Mouse (Mus musculus) heart, embryonic 13.5 days (tissue): ENCODE data around the gene Fam118b. TPM values are rescaled to one million over a fixed set of nuclear protein-coding genes. Genes with fewer than 3 reads are reported as not detected.
A peak's percentile ranks its signal among the peaks of the same experiment; 100 is the strongest.

Experiments
- ATAC-seq: fragments of 200-750 bp; cut with Nextera tagmentation; 2 replicates; pipeline ENCODE4 v1.8.0; 2017; ENCODE audit warnings: moderate TSS enrichment; ENCODE audit not compliant: insufficient number of reproducible peaks, low FRiP score, low TSS enrichment; ENCODE audit errors: extremely low read depth
- H3K27ac ChIP-seq: fragments of 300-500 bp; sonication (generic); replicated peaks from 2 replicates; pipeline ENCODE4 v1.5.1; 2015; ENCODE audit warnings: moderate library complexity, mild to moderate bottlenecking, inconsistent platforms
- H3K27me3 ChIP-seq: fragments of 300-500 bp; sonication (generic); replicated peaks from 2 replicates; pipeline ENCODE4 v1.6.1; 2015; ENCODE audit warnings: mild to moderate bottlenecking, inconsistent platforms
- H3K36me3 ChIP-seq: fragments of 300-500 bp; sonication (generic); 2 replicates; pipeline ENCODE4 v1.6.1; 2015; ENCODE audit warnings: mild to moderate bottlenecking, inconsistent platforms
- H3K4me1 ChIP-seq: fragments of 300-500 bp; sonication (generic); 2 replicates; pipeline ENCODE4 v1.6.1; 2015; ENCODE audit warnings: inconsistent platforms
- H3K4me2 ChIP-seq: fragments of 300-500 bp; sonication (generic); 2 replicates; pipeline ENCODE4 v1.6.1; 2015; ENCODE audit warnings: inconsistent platforms, mild to moderate bottlenecking, moderate library complexity
- H3K4me3 ChIP-seq: fragments of 300-500 bp; sonication (generic); 2 replicates; pipeline ENCODE4 v1.5.1; 2015; ENCODE audit warnings: moderate library complexity, mild to moderate bottlenecking, inconsistent platforms
- H3K9ac ChIP-seq: fragments of 300-500 bp; sonication (generic); 2 replicates; pipeline ENCODE4 v1.6.1; 2015; ENCODE audit warnings: inconsistent platforms, mild to moderate bottlenecking, moderate library complexity
- H3K9me3 ChIP-seq: fragments of 300-500 bp; sonication (generic); 2 replicates; pipeline ENCODE4 v1.6.1; 2016; ENCODE audit warnings: inconsistent platforms
- WGBS: fragments of 180-500 bp; shearing (Covaris S2); methylation state at CpG from one replicate; pipeline ENCODE4 v1.1.7; 2015; ENCODE audit warnings: mixed read lengths; 5-methylcytosine and 5-hydroxymethylcytosine counted together
- polyA plus RNA-seq: library from polyadenylated mRNA; unstranded; fragments of >200 nt; fragmentation: Nextera tagmentation; extraction: Ambion mirVana; gene quantifications from 2 replicates; pipeline ENCODE4 v1.2.1, GENCODE M21; 2015

Gene Fam118b
- polyA plus RNA-seq, 1 experiment from 2014 or later = 28.1 TPM

- Histone ChIP-seq H3K9ac (peak overlapping the region; percentile 95), H3K4me2 (peak overlapping the region; percentile 94), H3K36me3 (peaks cover 70% of the 10 kb centered on the region), H3K4me3 (peak overlapping the region; percentile 96), H3K9me3 (no peaks in the 10 kb centered on the region), H3K4me1 (peaks cover 20% of the 10 kb centered on the region), H3K27ac (peak overlapping the region; percentile 76), H3K27me3 (no peaks in the 10 kb centered on the region)
- no peak for ATAC-seq
- WGBS = 27% methylated on average over 26 of the region's 26 CpGs
Observed at GRCm38 (mm10) chr9:35211573-35212511, 55.8 kb downstream of the Fam118b start.

- H3K4me3 ChIP-seq = peak within 1 kb of the TSS; percentile 96
- H3K9me3 ChIP-seq = no peaks in the 10 kb centered on the region
- peaks cover 71% of the 10 kb centered on the region for H3K36me3 ChIP-seq
- peak; percentile 100 for ATAC-seq
- peak within 1 kb of the TSS; percentile 95 for H3K9ac ChIP-seq
- H3K27ac ChIP-seq = peak within 1 kb of the TSS; percentile 91
- H3K4me2 ChIP-seq = peak within 1 kb of the TSS; percentile 94
- WGBS = under 1% methylated on average over 70 of the region's 72 CpGs
- peaks cover 20% of the 10 kb centered on the region for H3K4me1 ChIP-seq
- no peaks in the 10 kb centered on the region for H3K27me3 ChIP-seq
Observed at GRCm38 (mm10) chr9:35210542-35211474, 56.8 kb downstream of the Fam118b start, which contains the start of gene Foxred1. Foxred1 (minus strand) TSS chr9:35211055.

DNA sequence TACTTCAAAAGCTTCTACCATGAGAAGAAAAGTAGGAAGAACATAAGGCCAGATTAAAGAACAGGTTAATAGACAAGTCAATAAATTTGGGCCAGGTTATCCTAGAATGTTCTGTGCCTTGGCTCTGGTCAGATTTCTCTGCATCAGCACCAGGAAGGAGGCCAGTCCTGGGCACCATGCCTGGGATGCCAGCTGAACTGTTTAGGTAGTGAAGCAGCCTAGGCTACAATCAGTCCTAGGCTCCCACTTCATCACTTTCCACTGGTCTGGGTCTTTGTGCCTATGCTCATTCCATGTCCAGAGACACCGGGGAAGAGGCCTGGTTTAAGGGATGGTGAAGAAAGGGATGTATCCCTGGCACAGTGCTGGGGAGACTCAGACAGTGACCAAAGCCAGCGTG is 63.2 kb downstream of the Fam118b start:
- WGBS = 88% methylated on average over 2 of the region's 2 CpGs
- H3K36me3 ChIP-seq = peaks cover 59% of the 10 kb centered on the region
- no peaks in the 10 kb centered on the region for H3K9me3 ChIP-seq
- H3K9ac ChIP-seq = no peak overlapping the region
- peaks cover 18% of the 10 kb centered on the region for H3K4me1 ChIP-seq
- no peaks in the 10 kb centered on the region for H3K27me3 ChIP-seq
- no peak overlapping the region for H3K27ac ChIP-seq
- H3K4me2 ChIP-seq = no peak overlapping the region
- no peak overlapping the region for H3K4me3 ChIP-seq
- ATAC-seq = no peak

- H3K27me3 ChIP-seq = no peaks in the 10 kb centered on the region
- H3K9me3 ChIP-seq = no peaks in the 10 kb centered on the region
- H3K36me3 ChIP-seq = peaks cover 51% of the 10 kb centered on the region
- ATAC-seq = no peak
- H3K27ac ChIP-seq = 0 out of 2 replicates have a peak overlapping the region, but pooled peaks have one; percentile 24
- 31% methylated on average over 3 of the region's 3 CpGs for WGBS
- H3K4me3 ChIP-seq = no peak overlapping the region
- H3K4me2 ChIP-seq = no peak overlapping the region
- H3K9ac ChIP-seq = no peak overlapping the region
- peaks cover 23% of the 10 kb centered on the region for H3K4me1 ChIP-seq
Observed at GRCm38 (mm10) chr9:35203536-35203935, 64.1 kb downstream of the Fam118b start.

GRCm38 (mm10) chr9:35200529-35201060 is 67.0 kb downstream of the Fam118b start:
- Histone ChIP-seq H3K9ac (peak overlapping the region; percentile 89), H3K4me3 (peak overlapping the region; percentile 75), H3K27me3 (no peaks in the 10 kb centered on the region), H3K4me1 (peaks cover 24% of the 10 kb centered on the region), H3K27ac (no peak overlapping the region), H3K4me2 (peak overlapping the region; percentile 88), H3K36me3 (peaks cover 21% of the 10 kb centered on the region), H3K9me3 (no peaks in the 10 kb centered on the region)
- WGBS = 49% methylated on average over 9 of the region's 9 CpGs
- no peak for ATAC-seq

GRCm38 (mm10) chr9:35199772-35200471 is 67.7 kb downstream of the Fam118b start, which contains the start of the genes Srpr and Tirap:
Srpr (plus strand) TSS chr9:35200175.
Tirap (minus strand) TSS chr9:35200291.
- WGBS = under 1% methylated on average over 40 of the region's 44 CpGs
- peaks cover 24% of the 10 kb centered on the region for H3K4me1 ChIP-seq
- peak within 1 kb of the TSS; percentile 75 for H3K4me3 ChIP-seq
- no peaks in the 10 kb centered on the region for H3K27me3 ChIP-seq
- H3K27ac ChIP-seq = peak within 1 kb of the TSS; percentile 46
- peak within 1 kb of the TSS; percentile 89 for H3K9ac ChIP-seq
- no peaks in the 10 kb centered on the region for H3K9me3 ChIP-seq
- H3K36me3 ChIP-seq = peaks cover 15% of the 10 kb centered on the region
- peak; percentile 84 for ATAC-seq
- H3K4me2 ChIP-seq = peak within 1 kb of the TSS; percentile 88

DNA sequence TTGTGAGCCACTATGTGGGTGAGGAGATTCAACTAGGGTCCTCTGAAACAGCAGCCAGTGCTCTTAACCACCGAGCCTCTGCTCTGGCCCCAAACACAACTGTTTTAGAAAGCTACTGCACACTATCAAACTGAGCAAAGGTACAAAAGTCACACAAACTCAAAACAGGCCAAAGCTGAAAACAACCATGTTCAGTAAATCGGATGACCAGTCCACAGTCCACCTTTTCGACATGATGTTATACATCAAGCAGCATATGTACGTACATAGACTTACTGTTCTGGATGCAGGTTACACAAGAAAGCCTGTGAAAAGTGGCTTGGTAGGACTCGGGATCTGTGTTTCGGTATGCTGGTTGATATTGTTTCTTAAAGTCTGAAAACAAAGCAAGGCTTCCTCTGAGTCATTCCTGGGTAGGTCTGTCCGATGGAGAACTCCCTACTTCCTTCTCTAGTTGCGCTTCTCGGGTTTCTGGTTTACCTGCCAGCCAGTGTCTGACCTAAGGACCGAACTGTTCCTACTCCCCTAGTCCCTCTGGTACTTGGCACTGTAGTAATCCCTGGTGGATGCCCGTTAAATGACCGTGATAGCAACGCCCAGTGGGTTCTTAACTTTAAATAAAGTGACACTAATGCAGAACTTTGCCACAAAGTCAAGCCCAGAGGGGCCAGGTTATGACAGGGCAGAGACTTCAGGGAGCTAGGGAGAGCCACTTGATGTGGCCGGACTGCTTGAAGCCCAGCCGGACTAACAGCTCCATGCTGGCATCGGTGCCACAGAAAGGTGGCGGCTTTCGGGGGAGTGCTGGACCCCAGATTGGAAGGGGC is 68.4 kb downstream of the Fam118b start:
- H3K9me3 ChIP-seq = no peaks in the 10 kb centered on the region
- peak overlapping the region; percentile 46 for H3K27ac ChIP-seq
- H3K4me3 ChIP-seq = peak overlapping the region; percentile 75
- H3K9ac ChIP-seq = peak overlapping the region; percentile 89
- 22% methylated on average over 18 of the region's 18 CpGs for WGBS
- peak; percentile 41; the same call in 1 of the 2 replicates for ATAC-seq
- peaks cover 24% of the 10 kb centered on the region for H3K4me1 ChIP-seq
- peak overlapping the region; percentile 88 for H3K4me2 ChIP-seq
- H3K36me3 ChIP-seq = peaks cover 7% of the 10 kb centered on the region
- no peaks in the 10 kb centered on the region for H3K27me3 ChIP-seq

- Histone ChIP-seq H3K27me3 (no peaks in the 10 kb centered on the region), H3K4me2 (0 out of 2 replicates have a peak overlapping the region, but pooled peaks have one; percentile 88), H3K27ac (no peak overlapping the region), H3K4me1 (peaks cover 23% of the 10 kb centered on the region), H3K36me3 (no peaks in the 10 kb centered on the region), H3K4me3 (no peak overlapping the region), H3K9ac (no peak overlapping the region), H3K9me3 (no peaks in the 10 kb centered on the region)
- WGBS = 79% methylated on average over 10 of the region's 10 CpGs
- ATAC-seq = no peak
Observed at GRCm38 (mm10) chr9:35198351-35198750, 69.3 kb downstream of the Fam118b start.

GRCm38 (mm10) chr9:35197625-35198024 is 70.0 kb downstream of the Fam118b start:
- Histone ChIP-seq H3K4me1 (peaks cover 19% of the 10 kb centered on the region), H3K27me3 (no peaks in the 10 kb centered on the region), H3K9ac (no peak overlapping the region), H3K4me2 (no peak overlapping the region), H3K9me3 (no peaks in the 10 kb centered on the region), H3K36me3 (no peaks in the 10 kb centered on the region), H3K4me3 (no peak overlapping the region), H3K27ac (no peak overlapping the region)
- WGBS = 79% methylated on average over 3 of the region's 3 CpGs
- ATAC-seq = no peak

GRCm38 (mm10) chr9:35194048-35194447 is 73.6 kb downstream of the Fam118b start:
- WGBS = 81% methylated on average over 3 of the region's 3 CpGs
- peaks cover 7% of the 10 kb centered on the region; the same call in 1 of the 2 replicates for H3K4me1 ChIP-seq
- peaks cover 27% of the 10 kb centered on the region for H3K36me3 ChIP-seq
- no peaks in the 10 kb centered on the region for H3K9me3 ChIP-seq
- H3K27ac ChIP-seq = no peak overlapping the region
- H3K4me3 ChIP-seq = no peak overlapping the region
- no peak for ATAC-seq
- no peaks in the 10 kb centered on the region for H3K27me3 ChIP-seq
- no peak overlapping the region for H3K4me2 ChIP-seq
- H3K9ac ChIP-seq = no peak overlapping the region
